Mouse (Mus musculus) midbrain, embryonic 12.5 days (tissue): ENCODE measurements at regions not wholly inside any gene's neighbourhood (a gene's known extent, or its start where the extent isn't known, plus 50 kb on each side); places are given as distances from the start of the nearest gene placed in this dataset.

ENCODE experiments used
- ATAC-seq: fragments of 200-750 bp; cut with Nextera tagmentation; 2 replicates; pipeline ENCODE4 v1.8.0; 2017; ENCODE audit warnings: low read depth, moderate TSS enrichment, moderate library complexity; ENCODE audit not compliant: low FRiP score
- H3K27ac ChIP-seq: fragments of 300-500 bp; sonication (generic); replicated peaks from 2 replicates; pipeline ENCODE4 v1.5.1; 2016; ENCODE audit warnings: mild to moderate bottlenecking
- H3K27me3 ChIP-seq: fragments of 300-500 bp; sonication (generic); 2 replicates; pipeline ENCODE4 v1.6.1; 2016; ENCODE audit warnings: mild to moderate bottlenecking
- H3K36me3 ChIP-seq: fragments of 300-500 bp; sonication (generic); 2 replicates; pipeline ENCODE4 v1.6.1; 2016
- H3K4me1 ChIP-seq: fragments of 300-500 bp; sonication (generic); 2 replicates; pipeline ENCODE4 v1.6.1; 2016
- H3K4me2 ChIP-seq: fragments of 300-500 bp; sonication (generic); replicated peaks from 2 replicates; pipeline ENCODE4 v1.6.1; 2016; ENCODE audit warnings: mild to moderate bottlenecking, moderate library complexity
- H3K4me3 ChIP-seq: fragments of 300-500 bp; sonication (generic); 2 replicates; pipeline ENCODE4 v1.5.1; 2016; ENCODE audit warnings: mild to moderate bottlenecking
- H3K9ac ChIP-seq: fragments of 300-500 bp; sonication (generic); replicated peaks from 2 replicates; pipeline ENCODE4 v1.6.1; 2016; ENCODE audit warnings: mild to moderate bottlenecking, moderate library complexity
- H3K9me3 ChIP-seq: fragments of 300-500 bp; sonication (generic); 2 replicates; pipeline ENCODE4 v1.6.1; 2016; ENCODE audit warnings: mild to moderate bottlenecking
- WGBS: fragments of 180-500 bp; shearing (Covaris S2); methylation state at CpG from one replicate; pipeline ENCODE4 v1.1.7; 2016; 5-methylcytosine and 5-hydroxymethylcytosine counted together

DNA sequence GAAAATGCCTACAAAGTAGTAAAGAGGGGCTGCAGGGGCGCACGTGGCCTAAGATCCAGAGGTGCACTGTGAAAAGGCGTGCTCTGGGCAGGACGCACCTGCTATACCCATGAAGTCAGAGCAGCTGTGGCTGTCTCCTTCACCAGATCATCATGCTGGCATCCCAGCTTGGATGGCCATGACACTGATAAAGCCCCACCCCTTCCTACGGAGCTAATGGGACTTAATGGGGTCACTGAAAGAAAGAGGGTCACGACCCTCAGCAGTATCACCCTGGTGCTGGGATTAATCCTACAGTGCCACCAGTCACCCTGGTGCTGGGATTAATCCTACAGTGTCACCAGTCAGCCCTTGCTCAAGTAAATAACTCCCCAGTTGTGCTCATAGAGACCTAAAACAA lies 122.1 kb downstream of the Tmem17 start:
- WGBS = 50% methylated on average over 6 of the region's 6 CpGs
- H3K9me3 ChIP-seq = no peaks in the 10 kb centered on the region
- no peak for ATAC-seq

DNA sequence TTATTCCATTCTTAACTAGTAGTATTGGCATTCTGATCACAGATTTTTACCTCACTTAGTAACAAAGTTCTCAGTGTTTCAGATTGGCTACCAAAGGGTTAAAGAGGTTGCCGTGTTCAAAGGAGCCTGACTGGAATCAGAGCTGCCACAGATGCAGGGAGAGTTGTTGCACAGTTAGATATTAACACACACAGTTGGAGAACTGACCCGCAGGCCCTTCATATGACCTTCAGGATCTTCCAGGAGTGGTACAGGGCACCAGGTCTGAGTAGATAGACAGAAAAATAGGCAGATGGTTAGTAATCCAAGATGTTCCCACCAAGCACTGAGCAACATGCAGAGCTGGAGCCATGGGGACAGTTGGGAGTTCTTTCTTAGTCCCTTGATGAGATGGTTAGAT lies 123.1 kb downstream of the Tmem17 start:
- Histone ChIP-seq H3K4me1 (peaks cover 3% of the 10 kb centered on the region; the same call in 1 of the 2 replicates), H3K27me3 (no peaks in the 10 kb centered on the region), H3K4me2 (no peak overlapping the region), H3K9me3 (no peaks in the 10 kb centered on the region), H3K27ac (no peak overlapping the region), H3K36me3 (no peaks in the 10 kb centered on the region), H3K9ac (no peak overlapping the region), H3K4me3 (no peak overlapping the region)
- ATAC-seq = no peak
- 51% methylated on average over 2 of the region's 2 CpGs for WGBS

More for the DNA sequence above, 122.1 kb downstream of the Tmem17 start:
- H3K27ac ChIP-seq = no peak overlapping the region
- no peak overlapping the region for H3K4me2 ChIP-seq
- H3K4me1 ChIP-seq = peaks cover 3% of the 10 kb centered on the region; the same call in 1 of the 2 replicates
- H3K9ac ChIP-seq = no peak overlapping the region
- H3K36me3 ChIP-seq = no peaks in the 10 kb centered on the region
- no peaks in the 10 kb centered on the region for H3K27me3 ChIP-seq
- no peak overlapping the region for H3K4me3 ChIP-seq

DNA sequence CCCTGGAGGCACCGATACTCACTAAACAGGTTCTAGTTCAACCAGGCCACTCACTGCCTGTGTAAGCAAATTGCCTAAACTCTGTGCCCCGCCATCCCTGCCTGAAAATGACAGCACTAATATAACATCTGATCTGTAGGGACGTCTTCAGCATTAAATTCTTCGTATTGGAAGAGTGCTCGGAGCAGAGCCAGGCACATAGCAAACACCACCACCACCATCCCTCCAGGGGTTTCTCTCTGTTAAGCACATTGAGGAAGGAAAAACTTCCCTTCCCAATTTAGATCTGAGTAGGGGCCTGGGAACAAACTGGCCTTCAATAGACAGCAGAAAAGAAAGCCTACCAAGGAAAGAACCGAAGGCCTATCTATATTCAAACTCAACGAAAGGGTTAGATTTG lies 124.4 kb downstream of the Tmem17 start:
- no peaks in the 10 kb centered on the region for H3K36me3 ChIP-seq
- 79% methylated on average over 7 of the region's 7 CpGs for WGBS
- H3K4me2 ChIP-seq = no peak overlapping the region
- no peaks in the 10 kb centered on the region for H3K27me3 ChIP-seq
- no peak overlapping the region for H3K4me3 ChIP-seq
- no peaks in the 10 kb centered on the region for H3K9me3 ChIP-seq
- no peak overlapping the region for H3K9ac ChIP-seq
- H3K4me1 ChIP-seq = peaks cover 3% of the 10 kb centered on the region; the same call in 1 of the 2 replicates
- no peak overlapping the region for H3K27ac ChIP-seq
- ATAC-seq = no peak

DNA sequence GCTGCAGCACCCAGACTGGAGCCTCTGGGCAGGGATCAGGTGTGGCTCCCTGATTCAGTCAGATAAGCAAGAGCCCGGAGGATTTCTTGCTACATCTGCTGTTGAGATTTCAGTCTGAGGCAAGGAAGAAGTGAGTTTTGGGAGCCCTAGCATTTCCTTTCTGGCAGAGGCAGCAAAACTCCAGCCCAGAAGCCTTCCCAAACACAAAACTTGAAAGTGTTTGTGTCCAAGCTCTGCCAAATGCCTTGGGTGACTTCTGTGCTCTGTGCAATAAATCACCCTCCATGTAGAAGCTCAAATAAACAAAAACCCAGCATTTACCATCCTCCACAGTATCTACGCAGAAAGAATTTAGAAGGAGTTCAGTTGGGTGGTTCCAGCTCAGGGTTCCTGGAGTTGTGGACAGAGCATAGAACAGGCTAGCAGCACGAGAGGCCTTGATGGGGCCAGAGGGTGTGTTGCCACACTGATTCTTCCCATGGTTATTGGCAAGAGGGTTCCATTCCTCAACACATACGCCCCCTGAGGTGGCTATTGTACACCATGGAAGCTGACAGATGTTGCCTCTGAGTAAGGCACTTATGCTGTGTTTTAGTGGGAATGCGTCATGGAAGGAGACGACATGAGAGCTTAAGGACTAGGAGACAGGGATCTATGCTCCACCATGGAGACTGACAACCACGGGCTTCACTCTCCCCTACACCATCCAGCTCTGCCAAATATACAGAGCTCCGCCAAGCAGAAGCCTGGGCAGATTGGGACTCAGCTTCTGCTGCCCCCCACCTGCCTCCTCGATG lies 125.1 kb downstream of the Tmem17 start:
- 83% methylated on average over 9 of the region's 9 CpGs for WGBS
- Histone ChIP-seq H3K4me1 (no peaks in the 10 kb centered on the region), H3K27ac (no peak overlapping the region), H3K27me3 (no peaks in the 10 kb centered on the region), H3K4me3 (no peak overlapping the region), H3K4me2 (no peak overlapping the region), H3K9me3 (no peaks in the 10 kb centered on the region), H3K36me3 (no peaks in the 10 kb centered on the region), H3K9ac (no peak overlapping the region)
- no peak for ATAC-seq

DNA sequence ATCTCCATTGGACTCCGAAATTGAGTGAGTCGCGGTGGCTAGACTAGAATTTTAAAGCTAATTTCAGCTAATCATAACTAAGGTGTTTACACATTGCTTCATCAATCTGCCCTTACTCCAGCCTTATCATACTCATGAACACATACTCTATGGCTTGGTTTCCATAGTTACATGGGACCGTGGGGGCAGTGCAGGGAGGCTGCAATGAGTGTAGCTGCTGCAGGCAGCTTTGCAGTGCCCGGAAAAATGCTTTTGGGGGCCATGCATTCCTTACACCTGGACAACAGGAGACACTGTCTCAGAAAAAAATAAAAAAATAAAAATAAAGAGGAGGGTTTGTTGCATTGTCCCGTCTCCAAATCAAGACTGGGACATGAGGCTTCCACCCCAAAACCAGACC lies 126.3 kb downstream of the Tmem17 start:
- no peak overlapping the region for H3K9ac ChIP-seq
- no peak for ATAC-seq
- H3K4me1 ChIP-seq = no peaks in the 10 kb centered on the region
- no peak overlapping the region for H3K27ac ChIP-seq
- no peak overlapping the region for H3K4me3 ChIP-seq
- no peaks in the 10 kb centered on the region for H3K36me3 ChIP-seq
- WGBS = 79% methylated on average over 6 of the region's 6 CpGs
- H3K9me3 ChIP-seq = no peaks in the 10 kb centered on the region
- no peak overlapping the region for H3K4me2 ChIP-seq
- no peaks in the 10 kb centered on the region for H3K27me3 ChIP-seq

DNA sequence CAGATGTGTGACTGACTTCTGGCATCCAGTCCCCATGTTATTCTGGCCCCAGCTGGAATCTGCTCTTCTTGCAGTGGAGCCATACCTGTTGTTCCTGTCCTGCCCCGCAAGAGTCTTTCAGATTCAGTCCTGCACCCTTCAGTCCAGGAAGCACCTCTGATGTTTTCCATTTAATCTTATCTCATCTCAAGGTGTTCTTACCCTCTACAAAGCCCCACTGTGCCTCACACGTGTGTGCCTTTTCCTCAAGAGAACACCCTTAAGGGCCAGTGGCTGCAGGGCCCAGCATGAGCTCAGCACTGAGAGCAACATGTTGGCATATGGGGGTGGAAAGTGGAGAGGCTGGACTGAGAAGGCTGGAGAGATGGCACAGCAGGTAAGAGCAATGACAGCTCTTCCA lies 126.8 kb downstream of the Tmem17 start:
- Histone ChIP-seq H3K4me3 (no peak overlapping the region), H3K4me2 (no peak overlapping the region), H3K27me3 (no peaks in the 10 kb centered on the region), H3K27ac (no peak overlapping the region), H3K9ac (no peak overlapping the region), H3K36me3 (no peaks in the 10 kb centered on the region), H3K9me3 (no peaks in the 10 kb centered on the region), H3K4me1 (no peaks in the 10 kb centered on the region)
- ATAC-seq = no peak
- WGBS = 80% methylated on average over 2 of the region's 2 CpGs

DNA sequence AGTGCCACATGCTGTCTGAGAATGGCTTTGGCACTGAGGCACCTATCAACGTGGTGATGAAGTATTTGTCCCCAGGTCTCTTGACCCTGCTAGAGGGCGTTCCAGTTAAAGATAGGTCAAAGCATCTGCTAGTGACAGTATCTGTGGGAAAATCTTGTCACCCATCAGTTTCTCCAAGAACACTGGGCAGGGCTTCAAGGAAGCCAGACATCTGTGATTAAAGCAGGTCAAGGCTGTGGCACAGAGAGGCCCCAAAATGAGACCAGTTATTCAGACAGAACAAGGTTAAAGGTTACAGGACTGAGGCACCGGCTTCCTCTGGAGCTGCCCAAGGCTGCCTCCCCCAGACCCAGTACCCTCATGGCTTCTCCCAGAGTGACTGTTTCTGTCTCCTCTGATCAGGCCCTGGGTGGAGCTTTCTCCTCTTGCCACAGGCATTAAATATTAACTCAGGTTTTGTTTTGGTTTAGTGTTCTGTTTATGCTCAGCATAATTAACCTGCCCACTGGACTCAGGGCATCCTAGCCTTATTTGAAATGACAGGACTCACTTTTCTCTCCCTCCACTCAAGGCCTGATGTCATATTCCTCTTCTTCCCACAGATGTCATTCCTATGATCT lies 128.6 kb downstream of the Tmem17 start:
- ATAC-seq = no peak
- Histone ChIP-seq H3K27me3 (no peaks in the 10 kb centered on the region), H3K4me3 (no peak overlapping the region), H3K27ac (no peak overlapping the region), H3K4me1 (no peaks in the 10 kb centered on the region), H3K4me2 (no peak overlapping the region), H3K9me3 (no peaks in the 10 kb centered on the region), H3K36me3 (no peaks in the 10 kb centered on the region), H3K9ac (no peak overlapping the region)
- WGBS = 65% methylated on average over 3 of the region's 3 CpGs

DNA sequence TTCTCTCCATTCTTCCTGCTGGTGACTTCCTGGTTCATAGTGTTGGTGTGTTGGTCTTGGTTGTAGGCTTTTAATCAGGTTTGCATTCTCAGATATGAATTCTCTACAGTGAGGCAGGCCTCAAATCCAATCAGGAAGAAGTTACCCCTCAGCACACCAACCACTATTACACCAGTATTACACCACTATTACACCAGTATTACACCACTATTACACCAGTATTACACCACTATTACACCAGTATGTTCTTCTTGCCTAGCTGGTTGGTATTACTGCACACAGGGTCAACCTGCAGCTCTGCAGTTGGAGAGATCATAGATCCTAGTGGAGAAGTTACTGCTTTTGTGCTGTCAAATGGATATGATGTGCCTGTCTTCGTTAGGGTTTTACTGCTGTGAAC lies 129.6 kb downstream of the Tmem17 start:
- no peak overlapping the region for H3K27ac ChIP-seq
- no peak overlapping the region for H3K4me3 ChIP-seq
- 87% methylated on average over 1 of the region's 1 CpGs for WGBS
- no peaks in the 10 kb centered on the region for H3K36me3 ChIP-seq
- no peaks in the 10 kb centered on the region for H3K27me3 ChIP-seq
- no peak overlapping the region for H3K4me2 ChIP-seq
- no peaks in the 10 kb centered on the region for H3K9me3 ChIP-seq
- no peaks in the 10 kb centered on the region for H3K4me1 ChIP-seq
- no peak overlapping the region for H3K9ac ChIP-seq
- ATAC-seq = no peak

DNA sequence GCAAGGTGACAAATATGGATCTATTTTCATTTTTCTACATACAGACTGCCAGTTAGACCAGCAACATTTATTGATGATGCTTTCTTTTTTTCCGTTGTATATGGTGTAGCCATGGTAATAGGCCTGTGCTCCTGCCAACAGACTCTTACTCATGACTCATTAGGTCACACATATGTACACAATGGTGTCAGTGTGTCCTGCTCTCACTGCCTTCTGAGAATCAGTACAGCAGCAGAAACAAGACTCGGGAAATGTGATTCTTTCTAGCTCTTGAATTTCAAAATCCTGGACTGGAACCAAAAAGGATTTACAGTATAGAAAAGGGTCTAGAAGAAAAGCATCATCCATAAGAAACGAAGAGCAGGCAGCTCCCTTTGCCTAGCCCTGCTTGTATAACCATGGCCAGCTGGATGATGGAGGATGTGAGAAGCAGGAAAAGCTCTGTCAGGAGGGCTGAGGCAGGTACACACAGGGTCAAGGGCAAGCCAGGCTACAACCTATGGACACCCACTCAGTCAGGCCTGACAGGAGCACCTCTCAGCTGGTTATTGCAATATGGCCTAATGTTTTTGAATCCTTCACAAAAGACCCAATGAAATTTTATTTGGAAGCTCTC lies 132.2 kb downstream of the Tmem17 start:
- no peak overlapping the region for H3K27ac ChIP-seq
- no peaks in the 10 kb centered on the region for H3K4me1 ChIP-seq
- no peaks in the 10 kb centered on the region for H3K27me3 ChIP-seq
- 72% methylated on average over 3 of the region's 3 CpGs for WGBS
- no peak for ATAC-seq
- no peaks in the 10 kb centered on the region for H3K9me3 ChIP-seq
- H3K36me3 ChIP-seq = no peaks in the 10 kb centered on the region
- no peak overlapping the region for H3K9ac ChIP-seq
- no peak overlapping the region for H3K4me2 ChIP-seq
- H3K4me3 ChIP-seq = no peak overlapping the region

DNA sequence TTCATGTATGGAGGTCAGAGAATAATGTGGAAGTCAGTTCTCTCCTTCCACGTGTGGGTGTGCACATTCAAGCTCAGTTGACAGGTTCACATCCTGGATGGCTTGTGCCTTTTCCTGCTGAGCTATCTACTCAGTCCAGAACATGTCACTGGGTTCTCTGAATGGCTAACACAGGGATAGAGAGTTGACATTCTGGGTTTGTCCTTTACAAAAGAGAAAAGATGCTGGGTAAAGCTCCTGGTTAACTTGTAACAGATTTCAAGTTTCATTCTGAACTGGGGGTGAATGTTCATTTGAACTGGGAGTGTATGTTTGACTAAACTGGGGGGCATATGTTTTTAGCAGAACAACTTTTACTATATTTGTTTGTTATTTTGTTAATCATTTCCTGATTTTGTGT lies 133.0 kb downstream of the Tmem17 start:
- Histone ChIP-seq H3K27ac (no peak overlapping the region), H3K4me3 (no peak overlapping the region), H3K4me2 (no peak overlapping the region), H3K9me3 (no peaks in the 10 kb centered on the region), H3K4me1 (no peaks in the 10 kb centered on the region), H3K27me3 (no peaks in the 10 kb centered on the region), H3K9ac (no peak overlapping the region), H3K36me3 (no peaks in the 10 kb centered on the region)
- ATAC-seq = no peak
- WGBS = 60% methylated on average over 1 of the region's 1 CpGs

DNA sequence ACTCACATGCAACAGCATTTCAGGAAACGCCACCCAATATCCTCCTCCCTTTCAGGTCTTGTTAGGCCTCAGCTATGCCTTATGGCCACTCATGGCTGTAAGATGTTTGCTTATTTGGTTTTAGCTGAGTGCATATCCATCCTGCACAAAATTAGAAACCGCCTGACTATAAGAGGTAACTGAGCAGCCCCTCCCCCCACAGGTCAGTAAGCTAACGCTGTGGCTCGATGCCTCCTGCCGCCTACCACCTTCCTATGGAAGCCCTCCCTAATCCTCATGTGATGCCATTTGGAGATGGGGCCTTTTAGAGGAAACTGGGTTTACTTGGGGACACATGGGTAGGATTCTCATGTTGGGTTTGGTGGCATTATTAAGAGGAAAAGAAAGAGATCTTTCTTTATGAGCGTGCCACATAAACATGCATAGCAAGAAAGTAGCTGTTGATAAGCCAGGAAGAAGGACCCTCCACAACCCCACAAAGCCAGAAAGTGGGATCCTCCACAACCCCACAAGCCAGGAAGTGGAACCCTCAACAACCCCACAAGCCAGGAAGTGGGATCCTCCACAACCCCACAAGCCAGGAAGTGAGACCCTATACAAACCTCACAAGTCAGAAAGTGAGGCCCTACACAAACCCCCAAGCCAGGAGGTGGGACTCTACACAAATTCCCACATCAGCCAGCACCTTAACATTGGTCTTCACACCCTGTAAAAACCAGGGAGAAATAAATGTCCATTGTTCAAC lies 134.5 kb downstream of the Tmem17 start:
- ATAC-seq = no peak
- 63% methylated on average over 6 of the region's 6 CpGs for WGBS

DNA sequence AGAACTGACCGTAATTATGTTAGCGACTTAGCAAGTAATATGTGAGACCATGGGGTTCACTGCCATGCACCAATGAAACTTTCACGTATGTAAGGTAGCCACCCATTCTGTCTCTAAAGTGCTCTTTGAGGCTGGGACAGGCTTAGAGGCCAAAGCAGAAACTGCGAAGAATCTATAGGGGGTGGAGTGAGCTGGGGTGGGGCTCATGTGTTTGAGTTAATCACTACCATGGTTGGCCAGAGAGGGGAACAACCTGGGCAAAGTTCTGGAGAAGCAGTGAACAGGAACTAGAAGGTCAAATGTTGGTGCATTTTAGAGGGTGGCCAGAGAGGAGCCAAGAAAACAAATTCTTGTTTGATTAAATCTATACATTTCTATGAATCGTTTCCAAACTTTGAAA lies 136.4 kb downstream of the Tmem17 start:
- no peak for ATAC-seq
- H3K4me1 ChIP-seq = no peaks in the 10 kb centered on the region
- WGBS = 93% methylated on average over 5 of the region's 5 CpGs

More for the DNA sequence above, 134.5 kb downstream of the Tmem17 start:
- no peaks in the 10 kb centered on the region for H3K9me3 ChIP-seq
- no peak overlapping the region for H3K9ac ChIP-seq
- no peak overlapping the region for H3K4me3 ChIP-seq
- no peak overlapping the region for H3K4me2 ChIP-seq
- no peaks in the 10 kb centered on the region for H3K36me3 ChIP-seq
- H3K27me3 ChIP-seq = no peaks in the 10 kb centered on the region
- H3K4me1 ChIP-seq = no peaks in the 10 kb centered on the region
- no peak overlapping the region for H3K27ac ChIP-seq

More for the DNA sequence above, 136.4 kb downstream of the Tmem17 start:
- no peak overlapping the region for H3K27ac ChIP-seq
- no peak overlapping the region for H3K4me2 ChIP-seq
- H3K27me3 ChIP-seq = no peaks in the 10 kb centered on the region
- no peak overlapping the region for H3K4me3 ChIP-seq
- no peaks in the 10 kb centered on the region for H3K9me3 ChIP-seq
- no peaks in the 10 kb centered on the region for H3K36me3 ChIP-seq
- no peak overlapping the region for H3K9ac ChIP-seq
